Mouse (Mus musculus) T-helper 2 cell (primary cell): Measurements from ENCODE around the gene Olfr301.

Experiments used
- in situ Hi-C: fragments of 300-600 bp; cut with MboI, MseI; formaldehyde crosslinking; loops from one replicate; pipeline ENCODE4 v1.15.1; 2025; ENCODE audit warnings: high pct_unique_total_duplicates

Gene Olfr301

DNA sequence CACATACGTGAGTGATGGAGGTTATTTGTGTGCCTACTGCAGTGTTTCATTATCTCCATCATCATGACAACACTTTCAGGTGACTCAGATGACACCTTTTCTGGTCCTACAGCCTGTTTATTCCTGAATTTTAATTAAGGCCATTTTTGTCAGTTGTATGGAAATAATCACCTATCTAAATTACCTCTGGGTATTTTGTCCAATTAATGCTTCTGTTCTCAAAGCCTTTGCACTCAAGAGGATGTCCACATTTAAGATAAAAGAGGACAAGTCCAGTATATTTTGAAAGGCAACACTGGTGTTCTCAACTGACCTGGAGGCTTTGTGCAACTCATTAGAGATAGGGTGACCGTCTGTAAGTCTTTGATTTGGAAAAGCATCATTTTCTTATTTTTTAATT, at the start of gene Olfr301:
Gene Olfr301 (plus strand): TSS at position 301 of the 400 bp plus-strand sequence.
- in situ Hi-C loops: no loop called here

DNA sequence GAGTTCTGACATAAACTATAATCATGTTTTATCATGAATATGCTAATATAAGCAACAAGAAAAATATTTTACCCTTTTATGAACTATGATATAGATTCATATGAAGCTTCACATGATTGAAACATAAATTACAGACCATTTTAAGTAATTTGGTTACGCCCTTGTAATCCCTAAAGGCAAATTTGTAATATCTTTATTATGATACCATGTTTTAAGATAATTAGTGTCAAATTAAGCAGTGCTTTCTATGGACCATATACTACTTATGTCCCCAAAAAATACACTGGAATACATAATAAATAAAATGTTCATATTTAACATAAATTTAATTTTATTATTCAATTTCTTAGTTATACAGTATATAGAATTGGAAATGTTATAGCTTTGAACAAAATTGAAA, 36.8 kb upstream of the Olfr301 start, which contains the start of gene Olfr305:
Gene Olfr305 (minus strand): TSS at position 101 of the 400 bp plus-strand sequence.
- in situ Hi-C loops: no loop called here

DNA sequence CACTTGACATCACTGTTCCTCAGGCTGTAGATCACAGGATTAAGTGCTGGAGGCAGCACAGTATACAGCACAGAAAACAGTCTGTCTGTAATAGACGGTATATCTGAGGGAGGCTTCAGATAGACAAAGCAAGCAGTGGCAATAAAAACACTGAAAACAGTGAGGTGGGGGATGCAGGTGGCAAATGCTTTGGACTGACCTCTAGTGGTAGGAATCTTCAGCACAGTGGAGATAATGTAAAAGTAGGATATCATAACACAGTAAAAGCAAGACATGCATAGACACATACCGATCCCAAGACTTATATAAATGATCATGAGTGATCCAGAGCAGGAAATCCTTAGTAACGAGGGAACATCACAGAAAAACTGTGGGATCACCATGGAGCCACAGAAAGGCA, 17.9 kb upstream of the Olfr301 start:
- in situ Hi-C loops: no loop called here

DNA sequence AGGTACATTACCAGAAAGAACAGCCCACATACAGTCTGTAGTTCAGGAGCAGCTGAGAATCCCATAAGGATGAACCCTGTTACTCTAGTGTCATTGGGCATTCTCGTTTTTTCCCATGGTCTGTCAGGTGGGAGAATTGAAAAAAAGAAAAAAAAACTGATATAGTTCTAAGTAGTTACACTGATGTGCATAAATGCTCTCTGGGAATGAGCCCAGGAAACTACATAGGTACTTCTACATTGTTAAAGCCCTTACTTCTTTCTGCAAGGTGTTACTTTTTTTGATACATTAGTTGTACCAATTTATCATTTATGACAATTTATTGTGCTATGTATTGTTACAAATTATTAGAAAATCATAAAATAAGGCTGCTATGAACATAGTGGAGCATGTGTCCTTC, 17.1 kb upstream of the Olfr301 start, which contains the start of gene Olfr304:
Gene Olfr304 (minus strand): TSS at position 101 of the 400 bp plus-strand sequence.
- in situ Hi-C loops: no loop called here

DNA sequence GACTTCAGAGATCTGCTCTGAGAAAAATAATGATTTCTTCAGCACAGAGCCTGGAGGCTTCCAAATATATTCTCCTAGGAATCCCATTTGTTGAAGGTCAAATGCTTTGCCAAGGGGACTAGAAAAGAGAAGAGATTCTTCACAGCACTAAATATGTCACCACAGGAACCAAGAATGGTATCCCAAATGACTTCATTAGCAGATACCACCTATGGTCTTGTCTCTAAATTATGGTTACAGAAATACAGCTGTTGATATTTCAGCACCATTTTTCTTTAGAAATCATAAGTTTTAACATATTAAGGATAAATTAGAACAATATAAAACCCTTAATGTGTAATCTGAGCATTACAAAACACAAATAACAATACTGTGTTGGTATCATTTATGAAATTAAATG, 6.0 kb upstream of the Olfr301 start, which contains the start of gene Olfr303:
Gene Olfr303 (minus strand): TSS at position 101 of the 400 bp plus-strand sequence.
- in situ Hi-C loops: no loop called here

DNA sequence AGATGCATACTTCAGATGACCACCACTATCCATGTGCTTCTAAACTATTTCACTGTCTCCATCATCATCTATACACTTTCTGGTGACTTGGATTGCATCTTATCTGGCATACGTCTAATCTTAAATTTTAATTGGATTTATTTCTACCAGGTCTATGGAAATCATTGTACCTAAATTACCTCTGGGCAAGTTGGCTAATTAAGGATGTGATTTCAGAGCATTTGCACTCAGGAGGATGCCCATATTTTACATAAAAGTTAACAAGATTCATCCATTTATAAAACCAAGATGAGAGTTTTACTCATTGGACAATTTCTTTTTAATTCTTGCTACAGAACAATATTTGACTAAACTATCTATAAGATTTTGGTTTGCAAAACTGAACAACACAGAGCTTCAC, 56.0 kb downstream of the Olfr301 start, which contains the start of gene Olfr299:
Gene Olfr299 (plus strand): TSS at position 301 of the 400 bp plus-strand sequence.
- in situ Hi-C loops: no loop called here
